Mouse (Mus musculus) hindbrain, embryonic 10.5 days (tissue): ENCODE data around the gene Map7d1. TPM values are rescaled to one million over a fixed set of nuclear protein-coding genes. Genes with fewer than 3 reads are reported as not detected.

Experiments used
- DNase-seq: peaks from one replicate; pipeline ENCODE4 v3.0.0-alpha.2; 2017; ENCODE audit warnings: low spot score
- H3K27ac ChIP-seq: fragments of 300-500 bp; sonication (generic); 2 replicates; pipeline ENCODE4 v1.5.1; 2016; ENCODE audit warnings: mild to moderate bottlenecking, moderate library complexity
- H3K27me3 ChIP-seq: fragments of 300-500 bp; sonication (generic); 2 replicates; pipeline ENCODE4 v1.6.1; 2016; ENCODE audit warnings: mild to moderate bottlenecking; ENCODE audit not compliant: poor library complexity, insufficient read depth, severe bottlenecking
- H3K36me3 ChIP-seq: fragments of 300-500 bp; sonication (generic); 2 replicates; pipeline ENCODE4 v1.6.1; 2016; ENCODE audit warnings: mild to moderate bottlenecking, moderate library complexity
- H3K4me1 ChIP-seq: fragments of 300-500 bp; sonication (generic); replicated peaks from 2 replicates; pipeline ENCODE4 v1.6.1; 2016; ENCODE audit warnings: mild to moderate bottlenecking
- H3K4me3 ChIP-seq: fragments of 300-500 bp; sonication (generic); 2 replicates; pipeline ENCODE4 v1.5.1; 2016; ENCODE audit warnings: mild to moderate bottlenecking, moderate library complexity
- H3K9me3 ChIP-seq: fragments of 300-500 bp; sonication (generic); 2 replicates; pipeline ENCODE4 v1.6.1; 2016; ENCODE audit warnings: mild to moderate bottlenecking, moderate library complexity
- WGBS: fragments of 180-500 bp; shearing (Covaris S2); methylation state at CpG from one replicate; pipeline ENCODE4 v1.1.7; 2016; 5-methylcytosine and 5-hydroxymethylcytosine counted together
- polyA plus RNA-seq: library from polyadenylated mRNA; unstranded; fragments of >200 nt; fragmentation: Nextera tagmentation; extraction: Ambion mirVana; gene quantifications from 2 replicates; pipeline ENCODE4 v1.2.1, GENCODE M21; 2016

Map7d1 gene
- polyA plus RNA-seq, 1 experiment from 2014 or later: 99.0 TPM

GRCm38 (mm10) chr4:126248261-126248868 is 7.8 kb downstream of the Map7d1 start:
- peak; percentile 70 for DNase-seq
- Histone ChIP-seq H3K9me3 (no peaks in the 10 kb centered on the region), H3K27me3 (no peaks in the 10 kb centered on the region), H3K36me3 (peaks cover 82% of the 10 kb centered on the region), H3K27ac (peak overlapping the region; percentile 83), H3K4me3 (0 out of 2 replicates have a peak overlapping the region, but pooled peaks have one; percentile 6), H3K4me1 (peaks cover 66% of the 10 kb centered on the region)
- WGBS: 19% methylated on average over 11 of the region's 11 CpGs

GRCm38 (mm10) chr4:126246202-126246889 is 9.8 kb downstream of the Map7d1 start:
- H3K4me3 ChIP-seq: no peak overlapping the region
- no peaks in the 10 kb centered on the region for H3K9me3 ChIP-seq
- no peaks in the 10 kb centered on the region for H3K27me3 ChIP-seq
- DNase-seq: no peak
- H3K36me3 ChIP-seq: peaks cover 83% of the 10 kb centered on the region
- peaks cover 58% of the 10 kb centered on the region for H3K4me1 ChIP-seq
- H3K27ac ChIP-seq: no peak overlapping the region
- 84% methylated on average over 13 of the region's 13 CpGs for WGBS

DNA sequence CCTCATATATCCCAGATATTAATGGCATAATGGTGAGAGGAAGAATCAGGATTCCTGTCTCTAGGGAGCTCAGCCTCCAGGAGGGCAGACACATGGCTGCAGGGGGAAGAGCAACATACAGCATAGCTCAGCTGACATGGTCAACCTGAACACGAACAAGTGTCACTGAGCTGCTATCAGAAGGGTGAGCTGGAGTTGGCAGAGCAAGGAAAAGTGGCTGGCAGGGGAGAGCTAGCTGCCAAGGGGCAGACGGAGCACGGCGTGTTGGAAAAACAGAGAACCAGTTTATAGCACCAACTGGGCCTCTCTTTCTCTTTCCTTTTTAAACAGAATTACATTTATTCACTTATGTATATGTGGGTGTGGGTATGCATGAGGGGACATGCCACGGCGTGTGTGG is 13.6 kb downstream of the Map7d1 start:
- H3K36me3 ChIP-seq: peaks cover 94% of the 10 kb centered on the region

DNA sequence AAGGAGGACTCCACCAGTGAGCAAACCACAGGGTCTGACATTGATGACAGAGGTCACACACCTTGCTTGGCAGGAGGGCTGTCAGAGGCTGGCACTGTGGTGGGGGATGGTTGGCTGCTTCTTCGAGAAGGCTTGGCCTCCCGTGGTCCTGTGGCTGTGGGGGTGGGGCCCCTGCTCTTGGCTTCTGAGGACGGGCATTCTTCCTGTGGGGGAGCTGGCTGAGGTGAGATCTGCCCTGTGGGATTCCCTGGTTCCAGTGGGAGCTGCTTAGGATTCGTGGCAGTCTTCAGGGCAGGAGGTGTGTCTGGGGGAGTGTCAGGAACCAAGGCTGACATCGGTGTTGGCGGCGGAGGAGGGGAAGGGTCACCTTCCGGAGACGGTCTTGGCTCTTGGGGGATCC is 14.2 kb downstream of the Map7d1 start:
- H3K4me1 ChIP-seq: peaks cover 31% of the 10 kb centered on the region
- H3K4me3 ChIP-seq: no peak overlapping the region
- 54% methylated on average over 9 of the region's 9 CpGs for WGBS
- H3K36me3 ChIP-seq: peaks cover 95% of the 10 kb centered on the region
- no peak for DNase-seq
- no peak overlapping the region for H3K27ac ChIP-seq
- no peaks in the 10 kb centered on the region for H3K27me3 ChIP-seq
- H3K9me3 ChIP-seq: no peaks in the 10 kb centered on the region

More for the DNA sequence above, 13.6 kb downstream of the Map7d1 start:
- Histone ChIP-seq H3K27ac (no peak overlapping the region), H3K27me3 (no peaks in the 10 kb centered on the region), H3K9me3 (no peaks in the 10 kb centered on the region), H3K4me3 (no peak overlapping the region), H3K4me1 (peaks cover 33% of the 10 kb centered on the region)
- WGBS: 94% methylated on average over 6 of the region's 6 CpGs
- no peak for DNase-seq

DNA sequence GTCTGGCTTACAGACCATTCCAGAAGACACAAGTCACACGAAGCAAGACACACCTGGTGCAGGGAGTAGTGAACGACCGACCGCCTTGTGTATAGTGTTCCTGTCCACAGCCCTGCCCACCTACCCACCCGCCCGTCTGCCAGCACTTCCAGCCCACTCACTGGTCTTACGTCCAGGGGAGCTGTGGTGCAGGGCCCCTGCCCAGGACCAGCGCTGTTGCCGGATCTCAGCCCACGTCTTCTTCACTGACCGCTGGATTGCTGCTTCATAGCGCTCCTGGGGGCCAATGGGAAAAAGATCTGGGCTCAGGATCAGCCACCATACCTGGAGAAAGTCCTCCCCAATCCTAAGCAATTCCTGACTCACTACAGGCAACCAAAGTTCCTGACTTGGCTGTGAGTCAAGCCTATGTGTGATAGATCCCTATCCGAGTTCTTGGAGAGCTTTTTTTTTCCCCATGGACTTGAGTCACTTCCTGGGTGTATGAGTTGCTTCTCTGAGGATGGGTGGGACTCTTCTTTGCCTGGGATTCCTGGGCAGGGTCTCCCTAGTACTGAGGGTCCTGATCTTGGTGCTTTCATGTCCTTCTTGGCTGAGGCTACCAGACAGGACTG is 16.2 kb downstream of the Map7d1 start:
- WGBS: 92% methylated on average over 13 of the region's 13 CpGs
- Histone ChIP-seq H3K27me3 (no peaks in the 10 kb centered on the region), H3K36me3 (peaks cover 95% of the 10 kb centered on the region), H3K4me3 (no peak overlapping the region), H3K4me1 (peaks cover 30% of the 10 kb centered on the region), H3K27ac (no peak overlapping the region), H3K9me3 (no peaks in the 10 kb centered on the region)
- DNase-seq: no peak

DNA sequence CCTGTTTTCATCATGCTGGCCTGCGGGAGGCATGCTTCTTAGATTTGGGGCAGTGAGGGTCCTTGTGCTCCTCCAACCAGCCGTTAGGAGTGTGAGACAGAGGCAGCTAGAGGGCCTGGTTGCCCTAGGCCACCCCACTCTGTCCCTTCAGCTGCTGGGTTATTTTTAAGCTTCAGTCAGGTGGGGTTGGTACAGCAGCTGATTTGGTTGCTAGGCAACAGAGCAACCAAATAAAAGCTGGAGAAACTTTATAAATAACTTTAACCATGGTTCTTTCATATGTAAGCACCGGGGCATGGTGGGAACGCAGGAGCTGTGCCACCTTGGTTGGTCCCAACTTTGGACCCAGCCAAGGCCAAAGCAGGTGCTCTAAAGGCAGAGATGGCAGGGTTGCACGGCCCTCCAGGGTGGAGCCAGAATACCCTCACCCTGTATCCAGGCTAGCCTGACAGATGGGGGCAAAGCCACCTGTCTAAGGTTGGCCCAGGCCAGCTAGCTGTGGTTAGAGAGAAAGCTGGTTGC is 18.4 kb downstream of the Map7d1 start:
- Histone ChIP-seq H3K27me3 (no peaks in the 10 kb centered on the region), H3K4me1 (peaks cover 28% of the 10 kb centered on the region), H3K4me3 (no peak overlapping the region), H3K36me3 (peaks cover 100% of the 10 kb centered on the region), H3K9me3 (no peaks in the 10 kb centered on the region), H3K27ac (no peak overlapping the region)
- no peak for DNase-seq
- 72% methylated on average over 5 of the region's 5 CpGs for whole genome bisulfite sequencing

- H3K27ac ChIP-seq: no peak overlapping the region; the same call in 1 of the 2 replicates
Observed at GRCm38 (mm10) chr4:126236467-126237280, 19.5 kb downstream of the Map7d1 start.

DNA sequence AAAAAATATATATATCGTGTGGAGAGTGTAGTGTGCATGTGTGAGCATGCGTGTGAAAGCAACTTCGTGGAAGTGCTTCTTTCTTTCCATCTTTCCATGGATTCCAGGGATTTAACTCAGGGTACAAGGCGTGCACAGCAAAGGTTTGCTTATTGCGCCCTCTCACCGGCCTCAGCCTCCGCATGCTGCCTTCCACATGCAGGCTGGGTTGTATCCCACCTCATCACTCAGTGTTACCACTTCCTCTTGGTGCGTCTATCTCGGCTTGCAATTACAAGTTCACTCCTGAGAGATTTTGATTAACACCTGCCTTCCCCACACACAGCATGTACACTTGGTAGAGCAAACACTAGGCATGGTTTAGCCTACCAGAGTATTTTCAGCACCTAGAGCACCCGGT is 21.0 kb downstream of the Map7d1 start:
- H3K27me3 ChIP-seq: no peaks in the 10 kb centered on the region
- H3K36me3 ChIP-seq: peaks cover 100% of the 10 kb centered on the region
- WGBS: 94% methylated on average over 10 of the region's 10 CpGs
- no peak overlapping the region for H3K27ac ChIP-seq
- no peak for DNase-seq
- H3K9me3 ChIP-seq: no peaks in the 10 kb centered on the region
- peaks cover 18% of the 10 kb centered on the region for H3K4me1 ChIP-seq
- H3K4me3 ChIP-seq: no peak overlapping the region

More at GRCm38 (mm10) chr4:126236467-126237280, 19.5 kb downstream of the Map7d1 start:
- no peak for DNase-seq
- WGBS: 51% methylated on average over 63 of the region's 63 CpGs
- H3K9me3 ChIP-seq: no peaks in the 10 kb centered on the region
- peaks cover 100% of the 10 kb centered on the region for H3K36me3 ChIP-seq
- H3K4me3 ChIP-seq: 0 out of 2 replicates have a peak overlapping the region, but pooled peaks have one; percentile 13
- no peaks in the 10 kb centered on the region for H3K27me3 ChIP-seq
- peaks cover 18% of the 10 kb centered on the region for H3K4me1 ChIP-seq

DNA sequence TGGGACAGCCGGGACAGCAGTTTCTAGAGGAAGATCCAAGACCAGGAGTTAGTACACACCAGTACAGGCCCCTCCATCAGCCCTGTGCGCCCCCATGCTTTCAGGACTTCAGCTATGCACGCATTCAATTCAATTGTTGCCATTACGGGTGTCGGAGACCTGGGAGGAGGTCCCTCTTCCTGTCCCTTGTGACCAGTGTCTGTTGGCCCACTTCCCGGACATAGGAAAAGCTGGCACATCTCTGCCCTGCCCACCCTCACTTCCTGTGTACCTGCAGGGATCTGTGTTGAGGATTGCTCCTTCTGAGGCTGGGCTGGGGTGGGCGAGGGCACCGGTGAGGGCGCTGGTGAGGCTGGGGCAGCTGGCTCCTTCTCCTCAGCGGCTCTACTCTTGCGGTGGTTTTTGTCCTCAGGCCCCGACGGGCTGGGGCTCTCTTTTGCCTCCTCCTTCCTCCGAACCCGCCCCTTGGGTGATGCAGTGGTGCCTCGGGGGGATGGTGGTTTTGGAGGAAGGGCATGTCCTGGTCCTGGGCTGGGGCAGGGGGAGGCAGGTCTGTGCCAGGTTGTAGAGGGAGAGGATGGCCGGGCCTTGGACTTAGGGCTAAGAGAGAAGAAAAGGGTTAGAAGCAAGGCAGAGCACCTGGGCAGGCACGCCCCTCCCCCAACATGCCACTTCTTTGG is 21.5 kb downstream of the Map7d1 start:
- Histone ChIP-seq H3K9me3 (no peaks in the 10 kb centered on the region), H3K4me1 (peaks cover 18% of the 10 kb centered on the region), H3K36me3 (peaks cover 100% of the 10 kb centered on the region), H3K27me3 (no peaks in the 10 kb centered on the region), H3K27ac (no peak overlapping the region), H3K4me3 (no peak overlapping the region)
- 88% methylated on average over 18 of the region's 18 CpGs for WGBS
- DNase-seq: no peak

- H3K4me1 ChIP-seq: peaks cover 18% of the 10 kb centered on the region
- H3K9me3 ChIP-seq: no peaks in the 10 kb centered on the region
- H3K36me3 ChIP-seq: peaks cover 92% of the 10 kb centered on the region
- DNase-seq: no peak
- no peak overlapping the region for H3K4me3 ChIP-seq
- H3K27me3 ChIP-seq: no peaks in the 10 kb centered on the region
- 91% methylated on average over 29 of the region's 29 CpGs for WGBS
- no peak overlapping the region for H3K27ac ChIP-seq
Observed at GRCm38 (mm10) chr4:126233676-126234308, 22.4 kb downstream of the Map7d1 start.

GRCm38 (mm10) chr4:126229900-126230299 is 26.2 kb downstream of the Map7d1 start:
- Histone ChIP-seq H3K4me1 (peaks cover 14% of the 10 kb centered on the region), H3K36me3 (peaks cover 53% of the 10 kb centered on the region), H3K9me3 (no peaks in the 10 kb centered on the region), H3K4me3 (no peak overlapping the region), H3K27me3 (no peaks in the 10 kb centered on the region), H3K27ac (no peak overlapping the region)
- 76% methylated on average over 7 of the region's 7 CpGs for WGBS
- DNase-seq: no peak
